Mouse (Mus musculus) liver, embryonic 13.5 days (tissue): ENCODE measurements around the gene Srpk3. TPM values are rescaled to one million over a fixed set of nuclear protein-coding genes. Genes with fewer than 3 reads are reported as not detected.
"Not testable (repeated sequence)": the region's sequence is repeated elsewhere in the genome, so short reads cannot be mapped to it uniquely, and the experiment has no call there.

Source experiments
- ATAC-seq: fragments of 200-750 bp; cut with Nextera tagmentation; 2 replicates; pipeline ENCODE4 v1.8.0; 2017; ENCODE audit warnings: low read depth, mild to moderate bottlenecking, moderate number of reproducible peaks, moderate library complexity
- DNase-seq: peaks from one replicate; pipeline ENCODE4 v3.0.0; 2022
- H3K27ac ChIP-seq: fragments of 300-500 bp; sonication (generic); 2 replicates; pipeline ENCODE4 v1.5.1; 2015; ENCODE audit warnings: moderate library complexity, mild to moderate bottlenecking, inconsistent platforms
- H3K27me3 ChIP-seq: fragments of 300-500 bp; sonication (generic); 2 replicates; pipeline ENCODE4 v1.6.1; 2015; ENCODE audit warnings: mild to moderate bottlenecking, inconsistent platforms
- H3K36me3 ChIP-seq: fragments of 300-500 bp; sonication (generic); 2 replicates; pipeline ENCODE4 v1.6.1; 2015; ENCODE audit warnings: mild to moderate bottlenecking, inconsistent platforms
- H3K4me1 ChIP-seq: fragments of 300-500 bp; sonication (generic); replicated peaks from 2 replicates; pipeline ENCODE4 v1.6.1; 2015; ENCODE audit warnings: inconsistent platforms
- H3K4me2 ChIP-seq: fragments of 300-500 bp; sonication (generic); 2 replicates; pipeline ENCODE4 v1.6.1; 2015; ENCODE audit warnings: inconsistent platforms, mild to moderate bottlenecking, moderate library complexity
- H3K4me3 ChIP-seq: fragments of 300-500 bp; sonication (generic); replicated peaks from 2 replicates; pipeline ENCODE4 v1.5.1; 2015; ENCODE audit warnings: mild to moderate bottlenecking, inconsistent platforms
- H3K9ac ChIP-seq: fragments of 300-500 bp; sonication (generic); 2 replicates; pipeline ENCODE4 v1.6.1; 2015; ENCODE audit warnings: mild to moderate bottlenecking, inconsistent platforms
- H3K9me3 ChIP-seq: fragments of 300-500 bp; sonication (generic); replicated peaks from 2 replicates; pipeline ENCODE4 v1.6.1; 2016; ENCODE audit warnings: inconsistent platforms
- WGBS: fragments of 180-500 bp; shearing (Covaris S2); methylation state at CpG from one replicate; pipeline ENCODE4 v1.1.7; 2015; ENCODE audit not compliant: insufficient replicate concordance; 5-methylcytosine and 5-hydroxymethylcytosine counted together
- polyA plus RNA-seq: library from polyadenylated mRNA; unstranded; fragments of >200 nt; fragmentation: Nextera tagmentation; extraction: Ambion mirVana; gene quantifications from 2 replicates; pipeline ENCODE4 v1.2.1, GENCODE M21; 2015

Gene Srpk3
- polyA plus RNA-seq = 0.71 and 0.83 TPM in 2 replicates

DNA sequence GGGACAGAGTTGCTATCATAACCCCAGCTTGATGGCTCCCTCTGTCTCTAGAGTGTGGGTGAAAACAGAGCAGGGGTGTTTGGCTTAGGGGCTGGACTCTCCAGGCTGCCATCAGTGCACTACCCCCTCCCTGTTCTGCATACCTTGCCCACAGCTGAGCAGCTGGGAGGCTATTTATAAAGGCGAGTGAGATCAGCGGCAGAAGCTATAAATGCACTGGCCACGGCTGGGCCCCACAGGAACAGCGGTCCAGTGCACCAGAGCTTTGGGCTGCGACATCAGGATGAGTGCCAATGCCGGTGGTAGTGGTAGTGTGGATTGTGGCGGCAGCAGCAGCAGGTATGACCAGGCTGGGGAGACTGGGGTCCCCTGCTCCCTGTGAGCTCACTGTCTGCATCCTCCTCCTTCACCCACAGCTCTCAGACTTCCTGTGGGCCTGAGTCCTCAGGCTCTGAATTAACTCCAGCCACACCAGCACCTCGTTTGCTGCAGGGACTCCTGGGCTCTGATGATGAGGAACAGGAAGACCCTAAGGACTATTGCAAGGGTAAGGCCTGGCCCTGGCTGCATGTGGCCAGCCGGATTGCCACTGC lies at the start of gene Srpk3:
Gene Srpk3 (plus strand): TSS at position 238 of the 593 bp plus-strand sequence.
- H3K9me3 ChIP-seq = no peaks in the 10 kb centered on the region
- peaks cover 17% of the 10 kb centered on the region for H3K36me3 ChIP-seq
- no peak within 1 kb of the TSS for H3K27ac ChIP-seq
- WGBS = 39% methylated on average over 9 of the region's 9 CpGs
- H3K9ac ChIP-seq = no peak within 1 kb of the TSS
- no peak within 1 kb of the TSS for H3K4me3 ChIP-seq
- no peak within 1 kb of the TSS for H3K4me2 ChIP-seq
- H3K27me3 ChIP-seq = 0 out of 2 replicates have a peak, but pooled peaks cover 3% of the 10 kb centered on the region
- no peak for DNase-seq
- no peak for ATAC-seq
- no peaks in the 10 kb centered on the region for H3K4me1 ChIP-seq

DNA sequence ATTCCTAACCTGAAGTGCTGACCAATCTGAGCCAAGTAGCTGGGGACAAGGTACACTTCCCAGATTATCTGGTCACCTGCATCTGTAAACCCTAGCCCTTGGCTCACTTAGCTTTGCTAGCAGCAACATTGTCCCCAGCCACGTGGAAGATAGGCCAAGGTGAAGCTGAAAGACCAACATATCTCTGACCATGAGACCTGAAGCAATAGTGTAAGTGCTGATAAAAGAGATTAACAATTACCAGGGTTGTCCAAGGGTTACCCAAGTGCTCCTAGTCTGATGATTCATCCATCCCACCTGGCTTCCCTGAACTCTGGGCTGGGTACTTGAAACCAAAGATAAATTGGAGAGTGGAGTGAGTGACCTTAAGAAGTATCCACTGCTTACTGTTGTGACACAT lies 43.3 kb upstream of the Srpk3 start:
- DNase-seq (no peak), ATAC-seq (no peak)
- Histone ChIP-seq H3K4me2 (no peak overlapping the region), H3K36me3 (peaks cover 3% of the 10 kb centered on the region; the same call in 1 of the 2 replicates), H3K4me1 (no peaks in the 10 kb centered on the region), H3K9ac (no peak overlapping the region), H3K9me3 (no peaks in the 10 kb centered on the region), H3K27ac (no peak overlapping the region), H3K4me3 (no peak overlapping the region), H3K27me3 (no peaks in the 10 kb centered on the region)
- 32% methylated on average over 1 of the region's 1 CpGs for WGBS

DNA sequence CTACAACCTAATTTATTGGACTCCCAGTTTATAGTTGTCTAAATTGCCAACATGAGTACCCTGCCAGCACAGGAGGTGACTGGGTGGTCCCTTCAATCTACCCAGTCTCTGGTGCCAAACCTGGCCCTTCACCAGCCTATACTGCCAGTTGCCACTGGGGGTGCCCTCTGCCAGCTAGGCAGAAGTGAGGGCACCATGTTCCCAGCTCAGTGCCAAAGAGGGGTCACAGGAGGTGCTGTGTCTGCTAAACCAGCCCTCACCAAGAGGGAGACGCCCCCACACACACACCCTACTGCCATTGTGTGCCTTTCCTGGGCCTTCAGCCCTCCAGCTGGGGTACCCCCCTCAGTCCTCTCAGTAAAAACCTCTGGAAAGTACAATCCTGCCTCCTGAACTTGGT lies 36.0 kb upstream of the Srpk3 start:
- H3K27me3 ChIP-seq = no peaks in the 10 kb centered on the region
- H3K36me3 ChIP-seq = no peaks in the 10 kb centered on the region
- no peak for ATAC-seq
- no peaks in the 10 kb centered on the region for H3K9me3 ChIP-seq
- H3K4me2 ChIP-seq = no peak overlapping the region
- no peak for DNase-seq
- no peak overlapping the region for H3K9ac ChIP-seq
- no peak overlapping the region for H3K4me3 ChIP-seq
- no peak overlapping the region for H3K27ac ChIP-seq
- H3K4me1 ChIP-seq = no peaks in the 10 kb centered on the region
- WGBS = 47% methylated on average over 1 of the region's 1 CpGs

DNA sequence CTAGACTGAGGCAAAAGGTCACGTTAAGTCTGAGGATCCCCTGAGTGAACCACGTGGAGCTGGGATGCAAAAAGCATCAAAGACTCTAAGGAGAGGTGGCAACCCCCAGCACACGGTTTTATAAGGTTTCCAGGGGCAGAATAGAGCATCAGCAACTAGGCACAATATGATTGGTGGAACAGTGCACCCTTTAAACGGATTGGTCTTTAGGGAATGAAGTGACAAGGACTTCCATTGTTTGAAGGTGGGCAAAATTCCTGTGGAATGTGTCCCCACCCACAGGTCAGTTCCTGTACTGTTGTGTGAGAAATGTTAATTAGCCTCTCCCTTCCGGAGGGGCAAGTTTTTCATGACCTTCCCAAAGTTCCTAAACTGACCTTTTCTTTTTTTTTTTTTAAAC lies 35.1 kb upstream of the Srpk3 start:
- Histone ChIP-seq H3K27me3 (no peaks in the 10 kb centered on the region), H3K9me3 (no peaks in the 10 kb centered on the region), H3K4me2 (no peak overlapping the region), H3K4me3 (no peak overlapping the region), H3K27ac (no peak overlapping the region), H3K36me3 (no peaks in the 10 kb centered on the region), H3K9ac (no peak overlapping the region), H3K4me1 (no peaks in the 10 kb centered on the region)
- no peak for ATAC-seq
- 54% methylated on average over 5 of the region's 5 CpGs for WGBS
- DNase-seq = no peak

DNA sequence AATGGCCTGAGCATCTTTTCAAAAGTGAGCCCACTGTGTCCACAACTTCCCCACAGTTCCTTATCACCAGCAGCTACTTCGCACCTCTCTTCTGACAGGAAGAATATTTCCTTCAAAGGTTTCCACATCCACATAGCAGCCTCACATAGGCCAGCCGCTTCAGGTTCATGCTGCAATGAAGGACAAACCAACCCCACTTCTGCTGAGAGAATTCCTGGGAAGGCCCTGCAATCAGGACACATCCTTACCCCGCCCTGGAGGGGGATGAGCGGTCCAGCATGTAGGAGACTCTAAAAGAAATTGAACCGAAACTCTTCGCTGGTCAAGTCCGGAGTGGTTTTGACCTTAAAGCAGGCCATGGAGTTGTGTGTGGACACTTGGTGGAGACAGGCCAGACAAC lies 34.4 kb upstream of the Srpk3 start:
- ATAC-seq, H3K9ac ChIP-seq, H3K4me1 ChIP-seq, H3K4me3 ChIP-seq, H3K27me3 ChIP-seq, H3K9me3 ChIP-seq, DNase-seq, H3K4me2 ChIP-seq, H3K27ac ChIP-seq, H3K36me3 ChIP-seq: not testable (repeated sequence)
- 77% methylated on average over 7 of the region's 7 CpGs for WGBS

DNA sequence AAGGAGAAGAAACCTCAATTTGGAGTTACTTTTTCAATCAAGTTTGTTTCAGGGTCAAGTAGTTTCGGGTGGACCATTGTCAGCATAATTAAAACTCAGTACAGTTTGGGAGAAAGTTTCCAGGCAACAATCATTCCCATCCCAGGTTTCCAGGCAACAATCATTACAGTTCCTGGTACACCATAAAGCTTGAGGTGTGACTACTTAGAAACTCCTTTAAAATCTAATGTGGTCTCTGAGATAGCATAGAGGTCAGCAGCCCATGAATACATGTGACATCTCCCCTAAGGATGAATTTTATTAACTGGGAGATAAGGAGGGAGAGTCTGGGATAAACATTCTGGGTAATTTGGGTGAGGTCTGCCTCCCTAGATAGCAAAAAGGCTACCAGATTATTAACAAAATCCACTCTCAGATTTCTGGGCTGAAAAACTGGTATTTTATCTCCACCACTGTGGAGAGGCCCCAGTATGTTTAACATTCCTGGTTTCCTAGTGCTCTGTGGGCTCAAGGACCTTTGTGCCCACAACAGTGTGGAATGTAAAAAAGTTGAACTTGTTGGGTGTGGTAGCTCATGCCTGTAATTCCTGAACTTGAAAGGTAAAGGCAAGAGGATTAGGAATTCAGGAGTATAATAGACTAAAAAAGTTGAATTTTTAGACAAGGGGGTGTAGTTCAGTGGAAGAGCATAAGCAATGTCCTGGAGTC lies 29.3 kb upstream of the Srpk3 start:
- Histone ChIP-seq H3K4me3 (no peak overlapping the region), H3K9me3 (no peaks in the 10 kb centered on the region), H3K9ac (no peak overlapping the region), H3K4me1 (no peaks in the 10 kb centered on the region), H3K36me3 (no peaks in the 10 kb centered on the region), H3K4me2 (no peak overlapping the region), H3K27me3 (no peaks in the 10 kb centered on the region), H3K27ac (no peak overlapping the region)
- 50% methylated on average over 1 of the region's 1 CpGs for WGBS
- DNase-seq = no peak
- ATAC-seq = no peak

DNA sequence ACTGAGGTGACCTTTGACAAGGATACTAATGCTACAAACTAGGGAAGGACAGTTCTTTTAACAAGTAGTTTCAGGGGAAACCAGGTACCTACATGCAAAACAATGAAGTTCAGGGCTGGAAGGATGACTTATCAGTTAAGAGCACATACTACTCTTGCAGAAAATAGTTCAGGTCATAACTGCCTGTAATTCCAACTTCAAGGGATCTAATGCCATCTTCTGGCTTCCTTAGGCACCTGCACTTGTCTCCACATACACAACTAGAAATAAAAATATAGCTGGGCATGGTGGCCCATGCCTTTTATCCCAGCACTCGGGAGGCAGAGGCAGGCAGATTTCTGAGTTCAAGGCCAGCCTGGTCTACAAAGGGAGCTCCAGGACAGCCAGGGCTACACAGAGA lies 25.2 kb upstream of the Srpk3 start:
- Histone ChIP-seq H3K4me2 (no peak overlapping the region), H3K4me1 (no peaks in the 10 kb centered on the region), H3K9ac (no peak overlapping the region), H3K9me3 (no peaks in the 10 kb centered on the region), H3K27me3 (no peaks in the 10 kb centered on the region), H3K36me3 (no peaks in the 10 kb centered on the region), H3K27ac (no peak overlapping the region), H3K4me3 (no peak overlapping the region)
- DNase-seq = no peak
- ATAC-seq = no peak
- 77% methylated on average over 1 of the region's 1 CpGs for WGBS

DNA sequence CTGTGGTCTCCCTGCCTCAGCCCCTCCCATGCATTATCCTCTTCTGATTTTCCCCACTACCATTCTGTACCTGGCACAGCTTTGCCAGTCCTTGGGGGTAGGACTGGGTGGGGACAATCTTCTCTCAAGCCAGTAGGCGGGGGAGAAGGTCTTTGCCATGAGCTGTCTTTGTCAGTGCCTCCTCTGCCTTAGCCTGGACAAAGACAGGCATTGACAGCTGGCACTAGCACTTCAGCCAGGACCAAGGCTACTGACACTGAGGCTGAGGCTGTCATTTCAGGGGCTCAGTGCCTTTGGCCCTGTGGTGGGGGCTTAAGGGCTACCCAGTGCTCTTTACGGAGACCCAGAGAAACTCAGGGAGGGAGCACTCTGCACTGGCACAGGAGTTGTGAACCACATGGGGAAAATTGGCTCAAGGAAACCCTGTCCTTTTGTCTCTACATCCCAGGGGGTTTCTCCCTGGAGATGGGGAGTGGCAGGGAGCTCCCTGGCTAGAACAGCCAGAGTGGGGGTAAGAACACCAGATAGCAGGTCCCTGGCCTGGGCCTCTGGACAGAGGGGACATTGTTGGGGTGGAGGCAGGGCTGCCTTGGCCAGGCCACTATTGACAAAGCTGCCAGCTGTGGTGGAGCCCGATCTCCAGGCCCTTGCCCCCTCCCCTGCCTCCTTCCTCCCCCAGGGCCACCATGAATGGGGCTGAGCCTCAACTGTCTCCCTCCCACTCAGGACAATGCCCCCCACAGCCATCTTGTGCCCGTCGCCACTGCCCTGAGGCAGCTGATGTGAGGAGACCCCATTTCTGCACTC lies 17.7 kb upstream of the Srpk3 start, which contains the start of gene Plxnb3:
Gene Plxnb3 (plus strand): TSS at position 757 of the 807 bp plus-strand sequence.
- no peak within 1 kb of the TSS for H3K9ac ChIP-seq
- H3K27ac ChIP-seq = no peak within 1 kb of the TSS
- no peaks in the 10 kb centered on the region for H3K9me3 ChIP-seq
- H3K27me3 ChIP-seq = no peaks in the 10 kb centered on the region
- no peak within 1 kb of the TSS for H3K4me3 ChIP-seq
- WGBS = 73% methylated on average over 5 of the region's 5 CpGs
- DNase-seq (no peak), ATAC-seq (no peak)
- H3K36me3 ChIP-seq = no peaks in the 10 kb centered on the region
- H3K4me2 ChIP-seq = no peak within 1 kb of the TSS
- 0 out of 2 replicates have a peak, but pooled peaks cover 2% of the 10 kb centered on the region for H3K4me1 ChIP-seq

DNA sequence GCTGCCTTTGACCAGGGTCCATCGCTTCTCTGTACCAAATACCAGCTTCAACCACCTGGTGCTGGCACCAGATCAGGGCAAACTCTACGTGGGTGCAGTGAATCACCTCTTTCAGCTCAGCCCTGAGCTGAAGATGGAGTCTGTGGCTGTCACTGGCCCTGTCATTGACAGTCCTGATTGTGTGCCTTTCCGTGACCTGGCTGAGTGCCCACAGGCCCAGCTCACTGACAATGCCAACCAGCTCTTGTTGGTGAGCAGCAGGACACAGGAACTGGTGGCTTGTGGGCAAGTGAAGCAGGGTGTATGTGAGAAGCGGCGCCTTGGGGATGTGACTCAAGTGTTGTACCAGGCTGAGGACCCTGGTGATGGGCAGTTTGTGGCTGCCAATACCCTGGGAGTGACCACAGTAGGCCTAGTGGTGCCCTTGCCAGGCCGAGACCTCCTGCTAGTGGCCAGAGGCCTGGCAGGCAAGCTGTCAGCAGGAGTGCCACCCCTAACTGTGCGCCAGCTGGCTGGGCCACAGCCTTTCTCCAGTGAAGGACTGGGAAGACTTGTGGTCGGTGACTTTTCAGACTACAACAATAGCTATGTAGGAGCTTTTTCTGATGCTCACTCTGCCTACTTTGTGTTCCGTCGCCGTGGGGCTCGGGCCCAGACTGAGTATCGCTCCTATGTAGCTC lies 15.5 kb upstream of the Srpk3 start:
- H3K4me1 ChIP-seq = 0 out of 2 replicates have a peak, but pooled peaks cover 2% of the 10 kb centered on the region
- no peaks in the 10 kb centered on the region for H3K36me3 ChIP-seq
- ATAC-seq (no peak), DNase-seq (no peak)
- no peaks in the 10 kb centered on the region for H3K9me3 ChIP-seq
- no peak overlapping the region for H3K9ac ChIP-seq
- H3K27ac ChIP-seq = no peak overlapping the region
- H3K4me2 ChIP-seq = no peak overlapping the region
- H3K4me3 ChIP-seq = no peak overlapping the region
- H3K27me3 ChIP-seq = no peaks in the 10 kb centered on the region
- 69% methylated on average over 13 of the region's 13 CpGs for WGBS

DNA sequence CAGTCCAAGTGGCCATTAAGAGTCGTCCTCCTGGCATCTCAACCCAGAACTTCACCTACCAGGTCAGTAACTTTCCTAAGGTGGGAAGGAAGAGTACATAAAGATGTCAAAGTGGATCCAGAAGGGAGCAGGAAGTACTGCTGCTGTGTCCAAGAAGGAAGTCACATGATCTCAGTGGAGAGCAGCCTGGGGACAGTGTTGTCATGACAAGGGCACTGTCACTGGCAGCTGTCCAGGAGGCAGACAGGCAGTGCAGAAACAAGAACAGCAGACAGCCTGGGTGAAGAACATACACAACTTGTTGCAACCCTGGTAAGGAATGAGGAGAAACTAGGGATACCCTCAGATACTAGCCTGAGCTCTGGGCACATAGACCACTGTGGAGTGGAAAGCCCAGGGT lies 8.9 kb upstream of the Srpk3 start:
- no peak overlapping the region for H3K4me3 ChIP-seq
- no peak overlapping the region for H3K9ac ChIP-seq
- 17% methylated on average over 1 of the region's 1 CpGs for WGBS
- no peaks in the 10 kb centered on the region for H3K4me1 ChIP-seq
- ATAC-seq = no peak
- no peak for DNase-seq
- H3K27me3 ChIP-seq = no peaks in the 10 kb centered on the region
- no peak overlapping the region for H3K27ac ChIP-seq
- no peaks in the 10 kb centered on the region for H3K9me3 ChIP-seq
- H3K36me3 ChIP-seq = no peaks in the 10 kb centered on the region
- H3K4me2 ChIP-seq = no peak overlapping the region

DNA sequence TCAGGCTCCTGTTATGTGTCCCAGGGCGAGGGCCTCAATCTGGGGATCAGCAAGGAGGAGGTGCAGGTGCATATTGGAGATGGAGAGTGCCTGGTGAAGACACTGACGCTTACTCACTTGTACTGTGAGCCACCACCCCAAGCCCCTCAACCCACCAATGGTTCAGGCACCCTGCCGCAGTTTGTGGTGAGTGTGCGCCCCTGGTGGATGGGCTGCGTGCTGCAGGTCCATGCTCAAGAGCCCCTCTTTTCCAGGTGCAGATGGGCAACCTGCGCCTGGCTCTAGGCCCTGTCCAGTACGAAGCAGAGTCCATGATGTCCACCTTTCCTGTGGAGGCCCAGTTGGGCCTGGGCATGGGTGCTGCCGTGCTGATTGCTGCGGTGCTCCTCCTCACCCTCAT lies 6.9 kb upstream of the Srpk3 start:
- Histone ChIP-seq H3K4me2 (no peak overlapping the region), H3K9ac (no peak overlapping the region), H3K36me3 (no peaks in the 10 kb centered on the region), H3K4me3 (no peak overlapping the region), H3K4me1 (no peaks in the 10 kb centered on the region), H3K9me3 (no peaks in the 10 kb centered on the region), H3K27ac (no peak overlapping the region), H3K27me3 (0 out of 2 replicates have a peak, but pooled peaks cover 3% of the 10 kb centered on the region)
- DNase-seq (no peak), ATAC-seq (no peak)
- WGBS = 59% methylated on average over 9 of the region's 9 CpGs
